Comparison of ENCODE assay signal across 8 mouse cellular contexts in genomic region chr9:120703291-120703930, GRCm38 (mm10).
A peak's percentile ranks its signal among the peaks of the same experiment; 100 is the strongest.
DNase-seq lines count a peak whose midpoint lies in the region; ATAC-seq and TF ChIP-seq lines count a peak whose summit lies in the region.

No protein-coding gene starts in this region.

- H3K9ac ChIP-seq in heart, adult 2 months (ENCODE audit: low read depth, low read length) = no peak overlapping the region
- H3K9ac ChIP-seq in kidney, embryonic 16.5 days (replicated peaks; ENCODE audit: low read length) = no peak overlapping the region

- H3K9me3 ChIP-seq in kidney, embryonic 16.5 days (ENCODE audit: low read length) = no peaks in the 10 kb centered on the region

- H3K27me3 ChIP-seq in heart, adult 2 months (ENCODE audit: control insufficient read depth, insufficient read depth, low read length) = no peaks in the 10 kb centered on the region; the same call in 1 of the 2 replicates
- no peaks in the 10 kb centered on the region for H3K27me3 ChIP-seq in kidney, embryonic 16.5 days (ENCODE audit: insufficient read depth, low read length)

- no peak for TF ChIP-seq CTCF in heart, adult 2 months (IDR thresholded peaks at IDR 0.05)
- TF ChIP-seq CTCF in brain, embryonic 14.5 days (IDR thresholded peaks at IDR 0.05; ENCODE audit: borderline replicate concordance, extremely low read depth, insufficient read depth, insufficient read length) = no peak

- H3K4me1 ChIP-seq in heart, adult 2 months (ENCODE audit: control insufficient read depth, insufficient read depth, low read length) = peaks cover 11% of the 10 kb centered on the region
- peaks cover 12% of the 10 kb centered on the region for H3K4me1 ChIP-seq in kidney, embryonic 16.5 days (ENCODE audit: insufficient read depth, low read length)

- no peaks in the 10 kb centered on the region for H3K36me3 ChIP-seq in heart, adult 2 months (ENCODE audit: control insufficient read depth, insufficient read depth, low read length)
- H3K36me3 ChIP-seq in kidney, embryonic 16.5 days (ENCODE audit: insufficient read depth, low read length) = no peaks in the 10 kb centered on the region

- TF ChIP-seq EP300 in heart, adult 2 months (IDR thresholded peaks at IDR 0.05; ENCODE audit: insufficient read depth, low read depth, low read length) = no peak

- no peak overlapping the region for H3K4me2 ChIP-seq in kidney, embryonic 16.5 days (replicated peaks; ENCODE audit: low read depth, low read length)

- intact Hi-C loops in heart, adult 2 months (cut with DNase I) = no loop called here

- H3K27ac ChIP-seq in heart, adult 2 months = peak overlapping the region; percentile 26
- H3K27ac ChIP-seq in kidney, embryonic 16.5 days (ENCODE audit: low read length) = 0 out of 2 replicates have a peak overlapping the region, but pooled peaks have one; percentile 21

- H3K4me3 ChIP-seq in heart, adult 2 months = no peak overlapping the region
- H3K4me3 ChIP-seq in kidney, embryonic 16.5 days (ENCODE audit: low read length) = no peak overlapping the region

- 43% methylated on average over 10 of the region's 10 CpGs for WGBS in heart, adult 2 months
- WGBS in kidney, embryonic 16.5 days = 50% methylated on average over 10 of the region's 10 CpGs

- DNase-seq in heart, adult 2 months = peak in 1 of 2 experiments; percentile 35
- no peak for DNase-seq in heart, postnatal 4 days
- peak; percentile 13 for DNase-seq in 416B (ENCODE audit: low read depth)
- DNase-seq in brain, embryonic 14.5 days (ENCODE audit: low read depth) = peak; percentile 72
- DNase-seq in spleen, adult 18-20 months = no peak
- DNase-seq in frontal cortex, postnatal 14 days (ENCODE audit: low spot score in 2 of 2) = no peak

- no peak for ATAC-seq in kidney, embryonic 16.5 days (ENCODE audit: low FRiP score, low TSS enrichment)
- no peak for ATAC-seq in monocyte, adult 5-6 weeks (replicated peaks; ENCODE audit: insufficient number of reproducible peaks, low FRiP score, low TSS enrichment, poor library complexity, severe bottlenecking)

- H3K79me2 ChIP-seq in heart, adult 2 months (replicated peaks; ENCODE audit: control insufficient read depth, insufficient read depth, low read length) = no peaks in the 10 kb centered on the region

- no peak for TF ChIP-seq POLR2A in heart, adult 2 months (IDR thresholded peaks at IDR 0.05; ENCODE audit: insufficient read depth, low read depth, low read length)
- no peak for TF ChIP-seq POLR2A in brain, embryonic 14.5 days (IDR thresholded peaks at IDR 0.05; ENCODE audit: borderline replicate concordance, extremely low read depth, insufficient read depth, insufficient read length, poor library complexity, severe bottlenecking)

Comparison
In these comparisons a context has a peak if more than half of its experiments do, and no peak if none do; other contexts are left out.
1. DNase-seq: peak in 416B (single experiment) and brain, embryonic 14.5 days (single experiment); none in heart, postnatal 4 days (single experiment), spleen, adult 18-20 months (0 of 2) and frontal cortex, postnatal 14 days (0 of 2).